Mouse (Mus musculus) liver, embryonic 14.5 days (tissue): ENCODE data around the gene Gpr171. TPM values are rescaled to one million over a fixed set of nuclear protein-coding genes. Genes with fewer than 3 reads are reported as not detected.
"Not testable (repeated sequence)": the region's sequence is repeated elsewhere in the genome, so short reads cannot be mapped to it uniquely, and the experiment has no call there.

Experiments used
- ATAC-seq: fragments of 200-750 bp; cut with Nextera tagmentation; 2 replicates; pipeline ENCODE4 v1.8.0; 2017; ENCODE audit warnings: moderate number of reproducible peaks, mild to moderate bottlenecking, moderate library complexity; ENCODE audit not compliant: insufficient read depth
- DNase-seq, 3 experiments: peaks; one replicate each; pipeline ENCODE4 v3.0.0-alpha.2; 2012 to 2013; ENCODE audit warnings: low read depth in 3 of 3, low spot score in 3 of 3
- H3K27ac ChIP-seq: fragments of 300-500 bp; sonication (generic); 2 replicates; pipeline ENCODE4 v1.5.1; 2014; ENCODE audit warnings: moderate library complexity, mild to moderate bottlenecking, control low read depth, inconsistent platforms
- H3K27me3 ChIP-seq: fragments of 300-500 bp; sonication (generic); 2 replicates; pipeline ENCODE4 v1.6.1; 2014; ENCODE audit warnings: mild to moderate bottlenecking, low read length, moderate library complexity; ENCODE audit not compliant: control insufficient read depth, insufficient read depth
- H3K36me3 ChIP-seq: fragments of 300-500 bp; sonication (generic); replicated peaks from 2 replicates; pipeline ENCODE4 v1.6.1; 2014; ENCODE audit warnings: low read depth; ENCODE audit not compliant: control insufficient read depth, insufficient read depth
- H3K4me1 ChIP-seq, 2 experiments: fragments of 200-500 bp in 1 of 2; fragments of 300-500 bp in 1 of 2; sonication (generic) in 1 of 2; replicated peaks; 2 replicates each; pipeline ENCODE4 v1.6.1; 2012 to 2014; ENCODE audit warnings: antibody characterized with exemption in 1 of 2, inconsistent platforms in 1 of 2, low read length in 1 of 2; ENCODE audit not compliant: control insufficient read depth in 2 of 2, insufficient read depth in 2 of 2
- H3K4me2 ChIP-seq: fragments of 300-500 bp; sonication (generic); 2 replicates; pipeline ENCODE4 v1.6.1; 2014; ENCODE audit warnings: low read depth, mild to moderate bottlenecking, control low read depth, moderate library complexity
- H3K4me3 ChIP-seq, 2 experiments: fragments of 200-500 bp in 1 of 2; fragments of 300-500 bp in 1 of 2; sonication (generic) in 1 of 2; 2 replicates each; pipeline ENCODE4 v1.5.1; 2012 to 2014; ENCODE audit warnings: low read depth in 2 of 2, low read length in 2 of 2, mild to moderate bottlenecking in 2 of 2, control low read depth in 1 of 2, inconsistent platforms in 1 of 2, moderate library complexity in 1 of 2; ENCODE audit not compliant: insufficient read depth in 1 of 2
- H3K9ac ChIP-seq: fragments of 300-500 bp; sonication (generic); replicated peaks from 2 replicates; pipeline ENCODE4 v1.6.1; 2014; ENCODE audit warnings: mild to moderate bottlenecking, control low read depth, moderate library complexity
- H3K9me3 ChIP-seq: fragments of 300-500 bp; sonication (generic); 2 replicates; pipeline ENCODE4 v1.6.1; 2016; ENCODE audit warnings: low read length, mixed read lengths; ENCODE audit not compliant: control insufficient read depth
- CTCF ChIP-seq: IDR thresholded peaks from 2 replicates; pipeline ENCODE4 v1.5.1; 2016; ENCODE audit warnings: antibody characterized with exemption, low read depth, control low read depth
- EP300 ChIP-seq: IDR thresholded peaks from 2 replicates; pipeline ENCODE4 v1.6.1; 2016; ENCODE audit warnings: antibody characterized with exemption, low read depth
- WGBS: fragments of 180-500 bp; shearing (Covaris S2); extraction: QIAGEN DNeasy Blood & Tissue Kit; methylation state at CpG from one replicate; pipeline ENCODE4 v1.1.7; 2014; ENCODE audit not compliant: insufficient replicate concordance; 5-methylcytosine and 5-hydroxymethylcytosine counted together
- polyA plus RNA-seq, 2 experiments: library from polyadenylated mRNA; depleted of rRNA in 1 of 2; stranded (reverse) in 1 of 2; unstranded in 1 of 2; fragments of >200 nt; fragmentation: Nextera tagmentation in 1 of 2; extraction: Ambion mirVana in 1 of 2; gene quantifications; 2 replicates each; pipeline versions ENCODE4 v1.2.1 to v1.2.3; 2012 to 2014

Gene Gpr171
- polyA plus RNA-seq (2012; rRNA removed) (0.25 and 0.32 TPM in 2 replicates), polyA plus RNA-seq (2014; fragmentation: Nextera tagmentation; extraction: Ambion mirVana) (0.67 and 1.0 TPM in 2 replicates)

DNA sequence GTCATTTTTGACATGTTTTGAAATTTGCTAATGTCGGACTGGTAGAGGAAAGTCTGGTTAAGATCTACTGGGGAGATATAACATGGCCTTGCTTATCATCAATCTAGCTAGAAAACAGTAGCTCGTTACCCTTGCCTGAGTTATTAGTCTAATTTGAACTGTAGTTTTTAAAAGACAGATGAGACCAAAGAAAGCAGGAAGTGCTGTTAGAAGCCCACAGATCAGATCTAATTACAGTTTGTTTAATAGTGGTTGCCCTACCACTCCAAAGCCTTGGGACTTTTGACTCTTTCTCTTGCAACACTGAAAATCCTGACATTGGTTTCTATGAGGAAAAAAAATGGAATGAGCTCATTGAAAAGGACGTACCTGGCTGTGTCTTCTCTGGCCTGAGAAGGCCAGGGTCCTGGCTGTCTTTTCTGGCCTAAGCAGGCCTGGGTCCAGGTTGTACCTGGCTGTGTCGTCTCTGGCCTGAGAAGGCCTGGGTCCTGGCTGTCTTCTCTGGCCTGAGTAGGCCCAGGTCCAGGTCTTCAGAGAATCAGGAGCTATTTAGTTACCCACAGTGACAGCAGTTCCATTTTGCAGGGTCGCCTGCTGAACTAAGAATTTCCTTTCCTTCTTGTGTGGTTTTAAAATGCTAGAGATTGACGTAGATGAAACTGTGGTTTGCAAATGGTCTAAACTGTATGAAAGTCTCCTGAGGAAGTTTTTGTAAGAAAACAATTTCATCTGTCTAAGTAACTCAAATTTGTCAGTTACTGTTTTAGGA, at the start of gene Gpr171:
Gene Gpr171, minus strand, starts transcription at position 604 of the 769 bp plus-strand sequence.
- ATAC-seq (no peak), DNase-seq (no peak)
- Histone ChIP-seq H3K36me3 (no peaks in the 10 kb centered on the region), H3K4me2 (no peak within 1 kb of the TSS), H3K4me3 (no peak within 1 kb of the TSS), H3K27ac (no peak within 1 kb of the TSS), H3K4me1 (peaks cover 0 to 15% of the 10 kb centered on the region in 2 experiments; a peak in 3 of 4 replicates), H3K27me3 (no peaks in the 10 kb centered on the region), H3K9ac (no peak within 1 kb of the TSS), H3K9me3 (no peaks in the 10 kb centered on the region)
- WGBS: 39% methylated on average over 6 of the region's 6 CpGs
- TF ChIP-seq CTCF (no peak), EP300 (no peak)

GRCm38 (mm10) chr3:59150624-59151023, 49.0 kb upstream of the Gpr171 start:
- Histone ChIP-seq H3K27ac (no peak overlapping the region), H3K36me3 (no peaks in the 10 kb centered on the region), H3K9ac (no peak overlapping the region), H3K4me3 (no peak overlapping the region), H3K4me2 (no peak overlapping the region), H3K4me1 (peaks cover 0 to 8% of the 10 kb centered on the region in 2 experiments; a peak in 1 of 4 replicates), H3K27me3 (no peaks in the 10 kb centered on the region), H3K9me3 (no peaks in the 10 kb centered on the region)
- 78% methylated on average over 2 of the region's 2 CpGs for WGBS
- TF ChIP-seq CTCF (no peak), EP300 (no peak)
- ATAC-seq (no peak), DNase-seq (no peak)

GRCm38 (mm10) chr3:59149646-59150045, 48.0 kb upstream of the Gpr171 start:
- H3K27me3 ChIP-seq: no peaks in the 10 kb centered on the region
- H3K36me3 ChIP-seq: no peaks in the 10 kb centered on the region
- ATAC-seq: no peak
- no peak overlapping the region for H3K9ac ChIP-seq
- no peak overlapping the region for H3K4me2 ChIP-seq
- no peak for TF ChIP-seq CTCF
- 0 out of 2 replicates have a peak, but pooled peaks have one; percentile 8 for TF ChIP-seq EP300
- no peak for DNase-seq
- peaks cover 0 to 8% of the 10 kb centered on the region in 2 experiments; a peak in 1 of 4 replicates for H3K4me1 ChIP-seq
- H3K9me3 ChIP-seq: no peaks in the 10 kb centered on the region
- no peak overlapping the region for H3K27ac ChIP-seq
- H3K4me3 ChIP-seq: no peak overlapping the region

GRCm38 (mm10) chr3:59145194-59145593, 43.6 kb upstream of the Gpr171 start:
- Histone ChIP-seq H3K27ac (no peak overlapping the region), H3K4me2 (no peak overlapping the region), H3K36me3 (no peaks in the 10 kb centered on the region), H3K9me3 (no peaks in the 10 kb centered on the region), H3K4me1 (peaks cover 0 to 8% of the 10 kb centered on the region in 2 experiments; a peak in 1 of 4 replicates), H3K27me3 (no peaks in the 10 kb centered on the region), H3K9ac (no peak overlapping the region), H3K4me3 (no peak overlapping the region)
- 60% methylated on average over 5 of the region's 5 CpGs for WGBS
- DNase-seq: no peak
- TF ChIP-seq EP300: no peak
- no peak for TF ChIP-seq CTCF
- no peak for ATAC-seq

- 44% methylated on average over 8 of the region's 8 CpGs for WGBS
- TF ChIP-seq CTCF (no peak), EP300 (no peak)
- Histone ChIP-seq H3K27me3 (no peaks in the 10 kb centered on the region), H3K4me3 (no peak overlapping the region), H3K27ac (no peak overlapping the region), H3K9me3 (no peaks in the 10 kb centered on the region), H3K4me1 (peaks cover 0 to 6% of the 10 kb centered on the region in 2 experiments; a peak in 1 of 4 replicates), H3K36me3 (no peaks in the 10 kb centered on the region), H3K4me2 (no peak overlapping the region), H3K9ac (no peak overlapping the region)
- ATAC-seq: no peak
- no peak for DNase-seq
Observed at GRCm38 (mm10) chr3:59141507-59142305, 40.1 kb upstream of the Gpr171 start.

DNA sequence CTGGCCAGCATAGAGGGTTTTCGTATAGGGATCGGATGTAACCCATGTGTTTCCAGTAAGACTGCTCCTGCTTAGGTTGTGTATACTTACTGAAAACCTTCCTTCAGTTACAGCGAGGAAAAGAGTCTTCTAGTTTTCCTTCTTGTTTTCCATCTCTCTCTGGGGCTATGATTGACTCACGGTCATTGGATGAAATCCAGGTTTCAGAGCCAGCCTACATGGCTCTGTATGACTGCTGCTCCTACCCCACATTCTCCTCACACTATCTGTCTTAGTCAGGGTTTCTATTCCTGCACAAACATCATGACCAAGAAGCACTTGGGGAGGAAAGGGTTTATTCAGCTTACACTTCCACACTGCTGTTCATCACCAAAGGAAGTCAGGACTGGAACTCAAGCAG, 39.3 kb upstream of the Gpr171 start:
- not testable (repeated sequence) for H3K36me3 ChIP-seq, H3K4me2 ChIP-seq, H3K4me1 ChIP-seq, ATAC-seq, H3K4me3 ChIP-seq, H3K9ac ChIP-seq, H3K9me3 ChIP-seq, DNase-seq, H3K27me3 ChIP-seq, H3K27ac ChIP-seq
- whole genome bisulfite sequencing: 76% methylated on average over 4 of the region's 4 CpGs
